Mouse (Mus musculus) midbrain, embryonic 16.5 days (tissue): Measurements from ENCODE around the gene Arhgap31. TPM values are rescaled to one million over a fixed set of nuclear protein-coding genes. Genes with fewer than 3 reads are reported as not detected.

Source experiments
- ATAC-seq: fragments of 200-750 bp; cut with Nextera tagmentation; 2 replicates; pipeline ENCODE4 v1.8.0; 2017; ENCODE audit warnings: moderate TSS enrichment
- H3K27ac ChIP-seq: fragments of 300-500 bp; sonication (generic); 2 replicates; pipeline ENCODE4 v1.5.1; 2014; ENCODE audit warnings: mild to moderate bottlenecking, low read length, mixed read lengths
- H3K27me3 ChIP-seq: fragments of 300-500 bp; sonication (generic); 2 replicates; pipeline ENCODE4 v1.6.1; 2014; ENCODE audit warnings: low read depth, low read length, mixed read lengths; ENCODE audit not compliant: control insufficient read depth, insufficient read depth
- H3K36me3 ChIP-seq: fragments of 300-500 bp; sonication (generic); 2 replicates; pipeline ENCODE4 v1.6.1; 2014; ENCODE audit warnings: mild to moderate bottlenecking, low read length, moderate library complexity, mixed read lengths; ENCODE audit not compliant: control insufficient read depth, insufficient read depth
- H3K4me1 ChIP-seq: fragments of 300-500 bp; sonication (generic); 2 replicates; pipeline ENCODE4 v1.6.1; 2014; ENCODE audit warnings: mild to moderate bottlenecking, low read length, mixed read lengths; ENCODE audit not compliant: control insufficient read depth, insufficient read depth
- H3K4me2 ChIP-seq: fragments of 300-500 bp; sonication (generic); 2 replicates; pipeline ENCODE4 v1.6.1; 2014; ENCODE audit warnings: mild to moderate bottlenecking, low read length, mixed read lengths
- H3K4me3 ChIP-seq: fragments of 300-500 bp; sonication (generic); 2 replicates; pipeline ENCODE4 v1.5.1; 2014; ENCODE audit warnings: low read depth, mild to moderate bottlenecking, low read length, moderate library complexity, mixed read lengths
- H3K9ac ChIP-seq: fragments of 300-500 bp; sonication (generic); 2 replicates; pipeline ENCODE4 v1.6.1; 2014; ENCODE audit warnings: low read depth, low read length, mixed read lengths
- H3K9me3 ChIP-seq: fragments of 300-500 bp; sonication (generic); replicated peaks from 2 replicates; pipeline ENCODE4 v1.6.1; 2014; ENCODE audit warnings: mild to moderate bottlenecking, low read length, mixed read lengths; ENCODE audit not compliant: control insufficient read depth, poor library complexity, severe bottlenecking
- WGBS: fragments of 180-500 bp; shearing (Covaris S2); extraction: QIAGEN DNeasy Blood & Tissue Kit; methylation state at CpG from one replicate; pipeline ENCODE4 v1.1.7; 2014; 5-methylcytosine and 5-hydroxymethylcytosine counted together
- polyA plus RNA-seq: library from polyadenylated mRNA; unstranded; fragments of >200 nt; fragmentation: Nextera tagmentation; extraction: Ambion mirVana; gene quantifications from 2 replicates; pipeline ENCODE4 v1.2.1, GENCODE M21; 2015

Gene Arhgap31
- polyA plus RNA-seq, 1 experiment from 2014 or later = 3.7 TPM

- Histone ChIP-seq H3K4me3 (no peak overlapping the region), H3K36me3 (no peaks in the 10 kb centered on the region), H3K9ac (no peak overlapping the region), H3K27me3 (no peaks in the 10 kb centered on the region), H3K27ac (no peak overlapping the region), H3K4me2 (no peak overlapping the region), H3K4me1 (no peaks in the 10 kb centered on the region), H3K9me3 (peaks cover 6% of the 10 kb centered on the region; the same call in 1 of the 2 replicates)
- 74% methylated on average over 5 of the region's 5 CpGs for WGBS
- ATAC-seq = no peak
Observed at GRCm38 (mm10) chr16:38612646-38613045, 100.4 kb downstream of the Arhgap31 start.

DNA sequence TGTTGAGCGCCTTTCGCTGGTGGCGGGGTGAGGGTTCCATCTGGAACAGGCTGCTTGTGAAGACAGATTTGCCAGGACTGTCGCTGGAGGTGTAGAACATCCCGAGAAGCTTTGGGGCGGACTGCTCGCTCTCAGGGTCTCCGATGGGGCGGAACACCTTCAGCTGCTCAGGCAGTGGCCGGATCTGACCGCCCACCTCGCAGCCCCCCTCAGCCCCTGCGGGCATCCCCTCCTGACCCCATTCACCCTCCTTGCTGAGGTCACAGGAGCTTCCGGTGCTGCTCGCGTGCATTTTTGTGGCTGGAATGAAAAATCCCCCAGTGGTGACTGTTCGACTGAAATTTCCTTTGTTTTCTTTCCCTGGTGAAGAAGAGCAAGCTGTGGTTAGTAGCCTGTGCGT, 104.0 kb downstream of the Arhgap31 start:
- no peak overlapping the region for H3K4me3 ChIP-seq
- peaks cover 6% of the 10 kb centered on the region; the same call in 1 of the 2 replicates for H3K9me3 ChIP-seq
- WGBS = 69% methylated on average over 18 of the region's 18 CpGs
- no peaks in the 10 kb centered on the region for H3K4me1 ChIP-seq
- H3K27me3 ChIP-seq = no peaks in the 10 kb centered on the region
- no peak for ATAC-seq
- H3K4me2 ChIP-seq = no peak overlapping the region
- H3K27ac ChIP-seq = no peak overlapping the region
- H3K36me3 ChIP-seq = no peaks in the 10 kb centered on the region
- no peak overlapping the region for H3K9ac ChIP-seq

DNA sequence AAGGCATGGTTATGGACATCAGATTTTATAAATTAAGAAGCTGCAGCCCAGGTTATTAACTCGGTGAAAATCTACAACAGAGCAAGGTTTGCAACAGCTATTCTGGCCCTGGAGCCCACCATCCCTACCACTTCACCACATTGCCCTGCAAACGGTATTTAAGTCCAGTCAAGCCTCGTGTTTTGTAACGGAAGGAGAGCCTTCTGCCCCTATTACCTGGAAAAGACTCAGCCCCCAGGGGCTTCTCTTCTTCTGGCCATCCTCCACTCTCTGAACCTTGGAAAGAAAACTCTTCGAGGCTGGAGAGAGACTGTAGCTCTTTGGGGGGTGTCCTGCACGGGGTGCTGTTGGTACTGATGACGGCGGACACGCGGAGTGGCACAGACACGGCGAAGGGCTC, 104.4 kb downstream of the Arhgap31 start:
- Histone ChIP-seq H3K4me2 (no peak overlapping the region), H3K9me3 (peaks cover 6% of the 10 kb centered on the region; the same call in 1 of the 2 replicates), H3K4me1 (no peaks in the 10 kb centered on the region), H3K36me3 (no peaks in the 10 kb centered on the region), H3K4me3 (no peak overlapping the region), H3K9ac (no peak overlapping the region), H3K27ac (no peak overlapping the region), H3K27me3 (no peaks in the 10 kb centered on the region)
- no peak for ATAC-seq
- 79% methylated on average over 12 of the region's 12 CpGs for WGBS

DNA sequence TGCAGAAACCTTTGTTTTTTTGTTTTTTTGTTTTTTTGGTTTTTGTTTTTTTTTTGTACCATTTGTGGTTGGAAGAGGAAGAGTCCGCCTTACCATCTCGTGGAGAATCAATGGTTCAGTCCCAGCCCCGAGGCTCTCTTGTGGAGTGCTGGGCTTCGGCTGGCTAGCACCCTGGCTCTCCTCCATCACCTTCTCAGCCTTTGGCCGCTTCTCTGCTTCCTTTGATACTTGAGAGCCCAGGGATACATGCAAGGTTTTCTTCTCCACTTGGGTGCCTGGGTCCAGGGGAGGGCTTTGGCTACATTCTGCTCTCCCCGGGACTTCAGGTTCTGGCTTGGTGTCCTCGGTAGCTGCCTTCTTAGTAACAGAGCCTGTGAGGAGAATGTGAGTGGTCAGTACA, 106.6 kb downstream of the Arhgap31 start:
- no peaks in the 10 kb centered on the region for H3K4me1 ChIP-seq
- no peak overlapping the region for H3K4me3 ChIP-seq
- H3K9ac ChIP-seq = no peak overlapping the region
- no peak for ATAC-seq
- no peaks in the 10 kb centered on the region for H3K27me3 ChIP-seq
- peaks cover 6% of the 10 kb centered on the region; the same call in 1 of the 2 replicates for H3K9me3 ChIP-seq
- 89% methylated on average over 7 of the region's 7 CpGs for WGBS
- H3K36me3 ChIP-seq = no peaks in the 10 kb centered on the region
- no peak overlapping the region for H3K4me2 ChIP-seq
- no peak overlapping the region for H3K27ac ChIP-seq

DNA sequence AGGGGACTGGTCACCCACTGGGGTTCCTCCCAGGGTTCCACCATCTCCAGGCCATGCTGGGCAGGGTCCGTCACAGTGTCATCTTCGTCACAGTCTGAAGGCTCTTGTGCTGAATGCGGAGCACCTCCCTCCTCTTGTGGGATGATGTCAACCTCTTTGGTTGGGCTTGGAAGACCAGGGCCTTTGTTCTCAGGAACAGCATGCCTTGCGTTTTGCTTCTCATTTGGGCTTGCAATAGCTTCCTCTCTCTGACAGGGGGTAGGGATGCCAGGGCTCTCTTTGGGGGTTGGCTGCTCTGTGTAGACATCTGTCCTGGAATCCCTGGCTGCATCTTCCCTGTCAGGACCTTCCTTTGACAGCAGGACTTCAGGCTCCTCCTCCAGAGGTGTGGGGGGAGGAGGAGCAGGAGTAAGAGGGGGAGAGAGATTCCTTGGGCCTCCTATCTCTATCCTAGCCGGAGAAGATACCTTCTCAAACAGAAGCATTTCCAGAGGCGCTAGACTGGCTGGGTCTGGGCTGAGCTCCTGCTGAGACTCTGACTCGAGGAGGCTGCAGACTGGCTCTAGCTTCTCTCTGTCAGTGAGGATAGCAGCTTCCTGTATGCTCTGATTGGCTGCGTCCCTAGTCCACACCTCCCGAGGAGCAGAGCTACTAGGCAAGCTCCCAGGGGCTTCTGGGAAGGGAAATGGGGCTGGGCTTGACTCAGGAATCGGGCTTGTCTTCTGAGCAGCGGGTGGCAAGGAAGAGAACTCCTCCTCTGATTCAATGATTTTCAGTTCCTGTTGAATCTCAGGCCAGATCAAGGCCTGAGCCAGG, 109.9 kb downstream of the Arhgap31 start:
- H3K4me2 ChIP-seq = no peak overlapping the region
- no peak overlapping the region for H3K27ac ChIP-seq
- WGBS = 53% methylated on average over 11 of the region's 11 CpGs
- no peak overlapping the region for H3K4me3 ChIP-seq
- no peaks in the 10 kb centered on the region for H3K9me3 ChIP-seq
- no peak for ATAC-seq
- no peaks in the 10 kb centered on the region for H3K27me3 ChIP-seq
- H3K9ac ChIP-seq = no peak overlapping the region
- H3K4me1 ChIP-seq = no peaks in the 10 kb centered on the region
- H3K36me3 ChIP-seq = no peaks in the 10 kb centered on the region

GRCm38 (mm10) chr16:38598986-38599680, 113.9 kb downstream of the Arhgap31 start:
- no peak for ATAC-seq
- no peak overlapping the region for H3K4me2 ChIP-seq
- WGBS = 84% methylated on average over 11 of the region's 11 CpGs
- no peaks in the 10 kb centered on the region for H3K36me3 ChIP-seq
- no peaks in the 10 kb centered on the region for H3K9me3 ChIP-seq
- no peak overlapping the region for H3K27ac ChIP-seq
- no peak overlapping the region for H3K4me3 ChIP-seq
- no peaks in the 10 kb centered on the region for H3K4me1 ChIP-seq
- no peaks in the 10 kb centered on the region for H3K27me3 ChIP-seq
- no peak overlapping the region for H3K9ac ChIP-seq

DNA sequence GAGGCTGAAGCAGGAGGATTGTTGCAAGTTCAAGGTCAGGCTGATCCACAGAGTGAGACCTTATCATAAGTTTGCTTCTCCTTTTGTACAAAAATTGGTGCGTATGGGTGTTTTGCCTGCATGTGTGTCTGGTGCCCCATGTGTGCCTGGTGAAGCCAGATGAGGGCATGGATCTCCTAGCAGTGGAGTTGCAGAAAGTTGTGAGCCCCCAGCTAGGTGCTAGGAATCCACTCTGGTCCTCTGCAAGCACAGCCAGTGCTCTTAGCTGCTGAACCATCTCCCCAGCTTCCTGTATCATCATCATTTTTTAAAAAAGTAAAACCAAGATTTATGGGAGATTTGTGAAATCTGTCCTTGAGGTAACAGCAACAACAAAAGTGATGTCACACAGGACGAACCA, 116.4 kb downstream of the Arhgap31 start:
- peaks cover 5% of the 10 kb centered on the region for H3K36me3 ChIP-seq
- no peak overlapping the region for H3K4me2 ChIP-seq
- H3K27me3 ChIP-seq = no peaks in the 10 kb centered on the region
- no peaks in the 10 kb centered on the region for H3K4me1 ChIP-seq
- WGBS = 94% methylated on average over 2 of the region's 2 CpGs
- H3K9me3 ChIP-seq = no peaks in the 10 kb centered on the region
- ATAC-seq = no peak
- H3K27ac ChIP-seq = no peak overlapping the region
- no peak overlapping the region for H3K9ac ChIP-seq
- no peak overlapping the region for H3K4me3 ChIP-seq

GRCm38 (mm10) chr16:38596099-38596498, 117.0 kb downstream of the Arhgap31 start:
- H3K4me2 ChIP-seq = no peak overlapping the region
- peaks cover 6% of the 10 kb centered on the region for H3K36me3 ChIP-seq
- 83% methylated on average over 2 of the region's 2 CpGs for WGBS
- H3K27me3 ChIP-seq = no peaks in the 10 kb centered on the region
- no peak overlapping the region for H3K9ac ChIP-seq
- H3K4me1 ChIP-seq = no peaks in the 10 kb centered on the region
- no peak for ATAC-seq
- H3K27ac ChIP-seq = no peak overlapping the region
- H3K9me3 ChIP-seq = no peaks in the 10 kb centered on the region
- no peak overlapping the region for H3K4me3 ChIP-seq

GRCm38 (mm10) chr16:38594435-38594834, 118.6 kb downstream of the Arhgap31 start:
- Histone ChIP-seq H3K27me3 (no peaks in the 10 kb centered on the region), H3K36me3 (peaks cover 6% of the 10 kb centered on the region), H3K9ac (no peak overlapping the region), H3K27ac (no peak overlapping the region), H3K9me3 (no peaks in the 10 kb centered on the region), H3K4me2 (no peak overlapping the region), H3K4me1 (no peaks in the 10 kb centered on the region), H3K4me3 (no peak overlapping the region)
- ATAC-seq = no peak
- WGBS = 96% methylated on average over 1 of the region's 1 CpGs
